Mouse (Mus musculus): Measurements from ENCODE around the gene Podn. TPM values are rescaled to one million over a fixed set of nuclear protein-coding genes. Genes with fewer than 3 reads are reported as not detected.

Gene Podn
- polyA plus RNA-seq, 1 experiment: 5.2 TPM

GRCm38 (mm10) chr4:108030888-108031501, 65.2 kb downstream of the Podn start:
- WGBS: 13% methylated on average over 22 of the region's 22 CpGs
- H3K4me3 ChIP-seq (replicated peaks; ENCODE audit: control insufficient read depth, low read depth, low read length): no peak overlapping the region

GRCm38 (mm10) chr4:108026193-108026592, 70.1 kb downstream of the Podn start:
- H3K27ac ChIP-seq (ENCODE audit: control insufficient read depth, insufficient read depth, low read depth, low read length, poor library complexity): no peak overlapping the region
- TF ChIP-seq CTCF (IDR thresholded peaks at IDR 0.05; ENCODE audit: control insufficient read depth, insufficient read depth, low read length): no peak
- no peak for TF ChIP-seq POLR2A (IDR thresholded peaks at IDR 0.05; ENCODE audit: borderline replicate concordance, control insufficient read depth, low read depth, low read length)
- H3K4me3 ChIP-seq (replicated peaks; ENCODE audit: control insufficient read depth, low read depth, low read length): no peak overlapping the region
- no peaks in the 10 kb centered on the region for H3K4me1 ChIP-seq (ENCODE audit: control insufficient read depth, insufficient read depth, low read length)
- WGBS: 62% methylated on average over 3 of the region's 3 CpGs

More at GRCm38 (mm10) chr4:108030888-108031501, 65.2 kb downstream of the Podn start:
- H3K4me1 ChIP-seq (ENCODE audit: control insufficient read depth, insufficient read depth, low read length): no peaks in the 10 kb centered on the region
- no peak for TF ChIP-seq CTCF (IDR thresholded peaks at IDR 0.05; ENCODE audit: control insufficient read depth, insufficient read depth, low read length)
- no peak for TF ChIP-seq POLR2A (IDR thresholded peaks at IDR 0.05; ENCODE audit: borderline replicate concordance, control insufficient read depth, low read depth, low read length)
- H3K27ac ChIP-seq (ENCODE audit: control insufficient read depth, insufficient read depth, low read depth, low read length, poor library complexity): no peak overlapping the region

GRCm38 (mm10) chr4:108025269-108025668, 71.0 kb downstream of the Podn start:
- no peak overlapping the region for H3K4me3 ChIP-seq (replicated peaks; ENCODE audit: control insufficient read depth, low read depth, low read length)
- H3K4me1 ChIP-seq (ENCODE audit: control insufficient read depth, insufficient read depth, low read length): no peaks in the 10 kb centered on the region
- WGBS: 52% methylated on average over 10 of the region's 10 CpGs
- H3K27ac ChIP-seq (ENCODE audit: control insufficient read depth, insufficient read depth, low read depth, low read length, poor library complexity): no peak overlapping the region
- TF ChIP-seq POLR2A (IDR thresholded peaks at IDR 0.05; ENCODE audit: borderline replicate concordance, control insufficient read depth, low read depth, low read length) (no peak), CTCF (IDR thresholded peaks at IDR 0.05; ENCODE audit: control insufficient read depth, insufficient read depth, low read length) (no peak)

- TF ChIP-seq CTCF (IDR thresholded peaks at IDR 0.05; ENCODE audit: control insufficient read depth, insufficient read depth, low read length) (no peak), POLR2A (IDR thresholded peaks at IDR 0.05; ENCODE audit: borderline replicate concordance, control insufficient read depth, low read depth, low read length) (no peak)
- Histone ChIP-seq H3K4me1 (ENCODE audit: control insufficient read depth, insufficient read depth, low read length) (no peaks in the 10 kb centered on the region), H3K27ac (ENCODE audit: control insufficient read depth, insufficient read depth, low read depth, low read length, poor library complexity) (no peak overlapping the region), H3K4me3 (replicated peaks; ENCODE audit: control insufficient read depth, low read depth, low read length) (no peak overlapping the region)
- 85% methylated on average over 5 of the region's 5 CpGs for whole genome bisulfite sequencing
Measured at GRCm38 (mm10) chr4:108024641-108025040, 71.6 kb downstream of the Podn start.

- H3K4me1 ChIP-seq (ENCODE audit: control insufficient read depth, insufficient read depth, low read length): no peaks in the 10 kb centered on the region
- WGBS: 85% methylated on average over 4 of the region's 4 CpGs
- TF ChIP-seq CTCF (IDR thresholded peaks at IDR 0.05; ENCODE audit: control insufficient read depth, insufficient read depth, low read length) (no peak), POLR2A (IDR thresholded peaks at IDR 0.05; ENCODE audit: borderline replicate concordance, control insufficient read depth, low read depth, low read length) (no peak)
- H3K4me3 ChIP-seq (replicated peaks; ENCODE audit: control insufficient read depth, low read depth, low read length): no peak overlapping the region
- no peak overlapping the region for H3K27ac ChIP-seq (ENCODE audit: control insufficient read depth, insufficient read depth, low read depth, low read length, poor library complexity)
Measured at GRCm38 (mm10) chr4:108023186-108023585, 73.1 kb downstream of the Podn start.

- TF ChIP-seq POLR2A (IDR thresholded peaks at IDR 0.05; ENCODE audit: borderline replicate concordance, control insufficient read depth, low read depth, low read length) (no peak), CTCF (IDR thresholded peaks at IDR 0.05; ENCODE audit: control insufficient read depth, insufficient read depth, low read length) (no peak)
- H3K4me3 ChIP-seq (replicated peaks; ENCODE audit: control insufficient read depth, low read depth, low read length): no peak overlapping the region
- 78% methylated on average over 6 of the region's 6 CpGs for WGBS
- H3K27ac ChIP-seq (ENCODE audit: control insufficient read depth, insufficient read depth, low read depth, low read length, poor library complexity): no peak overlapping the region
- H3K4me1 ChIP-seq (ENCODE audit: control insufficient read depth, insufficient read depth, low read length): no peaks in the 10 kb centered on the region
Measured at GRCm38 (mm10) chr4:108020178-108020577, 76.1 kb downstream of the Podn start.

GRCm38 (mm10) chr4:108018961-108019921, 77.0 kb downstream of the Podn start:
- Histone ChIP-seq H3K4me3 (replicated peaks; ENCODE audit: control insufficient read depth, low read depth, low read length) (no peak overlapping the region), H3K27ac (ENCODE audit: control insufficient read depth, insufficient read depth, low read depth, low read length, poor library complexity) (no peak overlapping the region), H3K4me1 (ENCODE audit: control insufficient read depth, insufficient read depth, low read length) (no peaks in the 10 kb centered on the region)
- TF ChIP-seq POLR2A (IDR thresholded peaks at IDR 0.05; ENCODE audit: borderline replicate concordance, control insufficient read depth, low read depth, low read length) (no peak), CTCF (IDR thresholded peaks at IDR 0.05; ENCODE audit: control insufficient read depth, insufficient read depth, low read length) (no peak)
- 66% methylated on average over 14 of the region's 14 CpGs for WGBS

GRCm38 (mm10) chr4:108018241-108018923, 77.9 kb downstream of the Podn start:
- WGBS: 61% methylated on average over 10 of the region's 10 CpGs
- no peak overlapping the region for H3K27ac ChIP-seq (ENCODE audit: control insufficient read depth, insufficient read depth, low read depth, low read length, poor library complexity)
- H3K4me3 ChIP-seq (replicated peaks; ENCODE audit: control insufficient read depth, low read depth, low read length): no peak overlapping the region
- no peak for TF ChIP-seq POLR2A (IDR thresholded peaks at IDR 0.05; ENCODE audit: borderline replicate concordance, control insufficient read depth, low read depth, low read length)
- no peak for TF ChIP-seq CTCF (IDR thresholded peaks at IDR 0.05; ENCODE audit: control insufficient read depth, insufficient read depth, low read length)
- H3K4me1 ChIP-seq (ENCODE audit: control insufficient read depth, insufficient read depth, low read length): no peaks in the 10 kb centered on the region

Measured in bone marrow, adult 2 months (tissue).